In the genomic region with DNA sequence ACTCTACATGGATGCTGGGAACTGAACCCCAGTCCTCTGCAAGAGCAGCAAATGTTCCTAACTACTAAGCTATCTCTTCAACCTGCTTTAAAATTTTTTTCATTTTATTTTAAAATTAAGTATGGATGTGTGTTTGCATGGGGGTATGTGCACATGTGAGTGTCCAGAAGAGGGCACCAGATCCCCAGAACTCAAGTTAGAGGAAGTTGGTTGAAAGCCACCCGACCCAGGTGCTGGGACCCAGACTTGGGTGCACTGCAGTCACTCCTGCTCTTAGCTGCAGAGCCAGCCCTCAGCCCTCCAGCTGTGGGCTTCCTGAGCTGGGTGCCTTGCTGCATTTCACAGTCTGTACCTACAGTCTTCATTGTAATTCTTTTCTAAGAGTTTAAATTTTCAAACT, we compare ENCODE assay signal across 19 mouse cellular contexts. TPM values are rescaled to one million over a fixed set of nuclear protein-coding genes. Genes with fewer than 3 reads are reported as not detected.
DNase-seq lines count a peak whose midpoint lies in the region; ATAC-seq and TF ChIP-seq lines count a peak whose summit lies in the region.
"Had no signal": no experiment of that assay in that cellular context is flagged by ENCODE, and none has a peak within 500 bp of the region (broad histone marks: within the 10 kb centered on the region; RNA-seq: fewer than 3 reads in every experiment).

No protein-coding gene starts in this region.

- no peak overlapping the region for H3K4me3 ChIP-seq in forebrain, postnatal 0 days (ENCODE audit: low read depth, low read length)
- H3K4me3 ChIP-seq in forebrain, embryonic 10.5 days: no peak overlapping the region
- H3K4me3 ChIP-seq in liver, embryonic 14.5 days (ENCODE audit: insufficient read depth in 1 of 2, low read depth in 2 of 2, low read length in 2 of 2): no peak overlapping the region
- no peak overlapping the region for H3K4me3 ChIP-seq in liver, embryonic 11.5 days (ENCODE audit: low read depth, low read length)
- H3K4me3 ChIP-seq: forebrain, embryonic 13.5 days; heart, embryonic 13.5 days; limb, embryonic 10.5 days; midbrain, embryonic 12.5 days had no signal

- TF ChIP-seq CTCF in forebrain, postnatal 0 days (IDR thresholded peaks at IDR 0.05; ENCODE audit: low read depth): peak; percentile 7; the same call in 1 of the 2 replicates
- peak; percentile 25; the same call in 1 of the 2 replicates for TF ChIP-seq CTCF in liver, embryonic 14.5 days (IDR thresholded peaks at IDR 0.05; ENCODE audit: low read depth)

- H3K9ac ChIP-seq in forebrain, postnatal 0 days: no peak overlapping the region
- H3K9ac ChIP-seq in liver, embryonic 14.5 days (replicated peaks): no peak overlapping the region
- H3K9ac ChIP-seq in liver, embryonic 11.5 days (ENCODE audit: low read depth, low read length): no peak overlapping the region
- H3K9ac ChIP-seq: forebrain, embryonic 13.5 days; heart, embryonic 13.5 days; midbrain, embryonic 12.5 days had no signal

- ATAC-seq in forebrain, postnatal 0 days: no peak
- ATAC-seq in liver, embryonic 14.5 days (ENCODE audit: insufficient read depth): no peak
- no peak for ATAC-seq in liver, embryonic 11.5 days (replicated peaks; ENCODE audit: low FRiP score)
- ATAC-seq: forebrain, embryonic 13.5 days; hindbrain, embryonic 16.5 days had no signal

- H3K27me3 ChIP-seq in forebrain, postnatal 0 days (ENCODE audit: insufficient read depth, low read length): no peaks in the 10 kb centered on the region
- no peaks in the 10 kb centered on the region for H3K27me3 ChIP-seq in forebrain, embryonic 10.5 days (ENCODE audit: poor library complexity, severe bottlenecking)
- no peaks in the 10 kb centered on the region for H3K27me3 ChIP-seq in liver, embryonic 14.5 days (ENCODE audit: control insufficient read depth, insufficient read depth, low read length)
- H3K27me3 ChIP-seq in liver, embryonic 11.5 days (replicated peaks; ENCODE audit: control insufficient read depth, insufficient read depth, low read length): no peaks in the 10 kb centered on the region
- H3K27me3 ChIP-seq: forebrain, embryonic 13.5 days; heart, embryonic 13.5 days; midbrain, embryonic 12.5 days had no signal

- H3K9me3 ChIP-seq in forebrain, postnatal 0 days (ENCODE audit: low read length): no peaks in the 10 kb centered on the region
- no peaks in the 10 kb centered on the region for H3K9me3 ChIP-seq in forebrain, embryonic 10.5 days
- H3K9me3 ChIP-seq in liver, embryonic 14.5 days (ENCODE audit: control insufficient read depth, low read length): no peaks in the 10 kb centered on the region
- no peaks in the 10 kb centered on the region for H3K9me3 ChIP-seq in liver, embryonic 11.5 days (ENCODE audit: control insufficient read depth, low read length)
- H3K9me3 ChIP-seq: forebrain, embryonic 13.5 days; heart, embryonic 13.5 days; limb, embryonic 10.5 days; midbrain, embryonic 12.5 days had no signal

- H3K27ac ChIP-seq in forebrain, postnatal 0 days (ENCODE audit: low read depth, low read length): no peak overlapping the region
- H3K27ac ChIP-seq in forebrain, embryonic 10.5 days: no peak overlapping the region
- no peak overlapping the region for H3K27ac ChIP-seq in liver, embryonic 14.5 days
- H3K27ac ChIP-seq in liver, embryonic 11.5 days (ENCODE audit: low read depth, low read length): no peak overlapping the region
- H3K27ac ChIP-seq: forebrain, embryonic 13.5 days; heart, embryonic 13.5 days; limb, embryonic 10.5 days; midbrain, embryonic 12.5 days had no signal

- H3K4me2 ChIP-seq in forebrain, postnatal 0 days (ENCODE audit: low read depth): no peak overlapping the region
- no peak overlapping the region for H3K4me2 ChIP-seq in liver, embryonic 14.5 days (ENCODE audit: low read depth)
- H3K4me2 ChIP-seq in liver, embryonic 11.5 days: no peak overlapping the region
- H3K4me2 ChIP-seq: forebrain, embryonic 13.5 days; heart, embryonic 13.5 days; midbrain, embryonic 12.5 days had no signal

- TF ChIP-seq EP300 in liver, embryonic 14.5 days (IDR thresholded peaks at IDR 0.05; ENCODE audit: low read depth): no peak

- no peak for DNase-seq in forebrain, postnatal 0 days
- DNase-seq in forebrain, embryonic 10.5 days (ENCODE audit: extremely low spot score, low spot score): no peak
- DNase-seq in liver, embryonic 14.5 days (ENCODE audit: low read depth in 3 of 3, low spot score in 3 of 3): no peak
- no peak for DNase-seq in liver, embryonic 11.5 days (ENCODE audit: low spot score)
- DNase-seq in A20 (ENCODE audit: low read depth, low spot score): peak; percentile 77
- peak; percentile 18 for DNase-seq in induced T-regulatory cell, adult 2 months (ENCODE audit: low read depth)
- no peak for DNase-seq in urinary bladder, postnatal 25 days (ENCODE audit: low spot score)
- DNase-seq in retina, embryonic 14.5 days (ENCODE audit: low spot score): no peak
- DNase-seq: adrenal gland, adult 2 months; cerebellum, postnatal 36 days; heart, postnatal 36 days had no signal

- no peaks in the 10 kb centered on the region for H3K4me1 ChIP-seq in forebrain, postnatal 0 days (ENCODE audit: insufficient read depth)
- no peaks in the 10 kb centered on the region for H3K4me1 ChIP-seq in forebrain, embryonic 10.5 days
- no peaks in the 10 kb centered on the region for H3K4me1 ChIP-seq in liver, embryonic 14.5 days (replicated peaks; ENCODE audit: control insufficient read depth in 2 of 2, insufficient read depth in 2 of 2, low read length in 1 of 2)
- H3K4me1 ChIP-seq in liver, embryonic 11.5 days (replicated peaks; ENCODE audit: control insufficient read depth, insufficient read depth, low read length): no peaks in the 10 kb centered on the region
- H3K4me1 ChIP-seq: forebrain, embryonic 13.5 days; limb, embryonic 10.5 days; midbrain, embryonic 12.5 days had no signal

- WGBS in forebrain, postnatal 0 days: 62% methylated on average over 1 of the region's 1 CpGs
- 45% methylated on average over 1 of the region's 1 CpGs for WGBS in forebrain, embryonic 10.5 days
- WGBS in liver, embryonic 14.5 days (ENCODE audit: insufficient replicate concordance): 21% methylated on average over 1 of the region's 1 CpGs
- WGBS in liver, embryonic 11.5 days: 25% methylated on average over 1 of the region's 1 CpGs

- no peaks in the 10 kb centered on the region for H3K36me3 ChIP-seq in forebrain, postnatal 0 days (ENCODE audit: insufficient read depth)
- H3K36me3 ChIP-seq in forebrain, embryonic 10.5 days (replicated peaks): no peaks in the 10 kb centered on the region
- H3K36me3 ChIP-seq in liver, embryonic 14.5 days (replicated peaks; ENCODE audit: control insufficient read depth, insufficient read depth, low read depth): no peaks in the 10 kb centered on the region
- no peaks in the 10 kb centered on the region for H3K36me3 ChIP-seq in liver, embryonic 11.5 days (ENCODE audit: control insufficient read depth, insufficient read depth, low read length)
- H3K36me3 ChIP-seq: heart, embryonic 13.5 days; limb, embryonic 10.5 days; midbrain, embryonic 12.5 days had no signal

RNA-seq across cellular contexts. Expression of gene Lexm, which starts 17.6 kb away (rescaled TPM):
- not detected in 2 replicates for total RNA-seq in forebrain, postnatal 0 days (2014; rRNA removed)
- 0.09 TPM in 1 of 2 replicates, not detected in the other for polyA plus RNA-seq in forebrain, postnatal 0 days (2015; fragmentation: Nextera tagmentation; extraction: Ambion mirVana)
- polyA plus RNA-seq in forebrain, embryonic 10.5 days (2016; fragmentation: Nextera tagmentation; extraction: Ambion mirVana): 0.36 TPM in 1 of 2 replicates, not detected in the other
- polyA plus RNA-seq in liver, embryonic 14.5 days (2012; rRNA removed): 0.10 TPM in 1 of 2 replicates, not detected in the other
- not detected in 2 replicates for polyA plus RNA-seq in liver, embryonic 14.5 days (2014; fragmentation: Nextera tagmentation; extraction: Ambion mirVana)
- 0.30 and 0.52 TPM in 2 replicates for polyA plus RNA-seq in liver, embryonic 11.5 days (2014; fragmentation: Nextera tagmentation; extraction: Ambion mirVana)
- total RNA-seq: adrenal gland, adult 2 months; heart, postnatal 36 days had no signal
- polyA plus RNA-seq: adrenal gland, adult 2 months; forebrain, embryonic 13.5 days; hindbrain, embryonic 16.5 days; kidney, embryonic 14.5 days; liver, embryonic 16.5 days; neural tube, embryonic 14.5 days had no signal

RNA-seq across cellular contexts. Expression of gene Ttc22, which starts 22.8 kb away (rescaled TPM):
- total RNA-seq in forebrain, postnatal 0 days (2014; rRNA removed): 2.5 TPM in 2 replicates
- polyA plus RNA-seq in forebrain, postnatal 0 days (2015; fragmentation: Nextera tagmentation; extraction: Ambion mirVana): 1.2 and 1.6 TPM in 2 replicates
- polyA plus RNA-seq in forebrain, embryonic 10.5 days (2016; fragmentation: Nextera tagmentation; extraction: Ambion mirVana): not detected in 2 replicates
- polyA plus RNA-seq in liver, embryonic 14.5 days (2012; rRNA removed): 0.02 and 0.13 TPM in 2 replicates
- polyA plus RNA-seq in liver, embryonic 14.5 days (2014; fragmentation: Nextera tagmentation; extraction: Ambion mirVana): 0.06 TPM in 1 of 2 replicates, not detected in the other
- 0.12 TPM in 2 replicates for polyA plus RNA-seq in liver, embryonic 11.5 days (2014; fragmentation: Nextera tagmentation; extraction: Ambion mirVana)
- total RNA-seq: heart, postnatal 36 days had no signal
- polyA plus RNA-seq: adrenal gland, adult 2 months had no signal

RNA-seq across cellular contexts. Expression of gene Dhcr24, which starts 38.6 kb away (rescaled TPM):
- total RNA-seq in forebrain, postnatal 0 days (2014; rRNA removed): 101 and 105 TPM in 2 replicates
- 7.0 and 7.7 TPM in 2 replicates for polyA plus RNA-seq in forebrain, postnatal 0 days (2015; fragmentation: Nextera tagmentation; extraction: Ambion mirVana)
- polyA plus RNA-seq in forebrain, embryonic 10.5 days (2016; fragmentation: Nextera tagmentation; extraction: Ambion mirVana): 10.5 and 11.7 TPM in 2 replicates
- polyA plus RNA-seq in liver, embryonic 14.5 days (2012; rRNA removed): 52.8 and 53.2 TPM in 2 replicates
- 20.5 and 25.3 TPM in 2 replicates for polyA plus RNA-seq in liver, embryonic 14.5 days (2014; fragmentation: Nextera tagmentation; extraction: Ambion mirVana)
- polyA plus RNA-seq in liver, embryonic 11.5 days (2014; fragmentation: Nextera tagmentation; extraction: Ambion mirVana): 22.9 and 23.0 TPM in 2 replicates

RNA-seq across cellular contexts. Expression of gene Pars2, which starts 51.5 kb away (rescaled TPM):
- 13.2 and 13.6 TPM in 2 replicates for total RNA-seq in forebrain, postnatal 0 days (2014; rRNA removed)
- polyA plus RNA-seq in forebrain, postnatal 0 days (2015; fragmentation: Nextera tagmentation; extraction: Ambion mirVana): 9.2 and 9.9 TPM in 2 replicates
- polyA plus RNA-seq in forebrain, embryonic 10.5 days (2016; fragmentation: Nextera tagmentation; extraction: Ambion mirVana): 14.9 and 19.7 TPM in 2 replicates
- polyA plus RNA-seq in liver, embryonic 14.5 days (2012; rRNA removed): 3.8 and 3.9 TPM in 2 replicates
- 4.3 and 5.8 TPM in 2 replicates for polyA plus RNA-seq in liver, embryonic 14.5 days (2014; fragmentation: Nextera tagmentation; extraction: Ambion mirVana)
- 11.5 and 11.7 TPM in 2 replicates for polyA plus RNA-seq in liver, embryonic 11.5 days (2014; fragmentation: Nextera tagmentation; extraction: Ambion mirVana)

Comparison
In these comparisons a context has a peak if more than half of its experiments do, and no peak if none do; other contexts are left out.
1. DNase-seq: peak in A20 (single experiment) and induced T-regulatory cell, adult 2 months (single experiment); none in forebrain, postnatal 0 days (single experiment), forebrain, embryonic 10.5 days (single experiment), liver, embryonic 14.5 days (0 of 3), liver, embryonic 11.5 days (single experiment), urinary bladder, postnatal 25 days (single experiment) and retina, embryonic 14.5 days (single experiment).